Mouse (Mus musculus) left cerebral cortex, adult 2 months (tissue): Measurements from ENCODE around the gene Gm3893. TPM values are rescaled to one million over a fixed set of nuclear protein-coding genes. Genes with fewer than 3 reads are reported as not detected.
"Not testable (repeated sequence)": the region's sequence is repeated elsewhere in the genome, so short reads cannot be mapped to it uniquely, and the experiment has no call there.

Experiments used
- DNase-seq, 2 experiments: peaks; one replicate each; pipeline ENCODE4 v3.0.0; 2021 to 2022; ENCODE audit warnings: low spot score in 2 of 2, mixed read lengths in 1 of 2; ENCODE audit errors: extremely low spot score in 1 of 2
- H3K27ac ChIP-seq: fragments of 200-600 bp; 2 replicates; pipeline ENCODE4 v1.8.1; 2022
- H3K4me3 ChIP-seq: fragments of 200-600 bp; 2 replicates; pipeline ENCODE4 v1.8.1; 2022
- intact Hi-C: fragments of 180-260 bp; cut with DNase I; formaldehyde crosslinking; loops from one replicate; pipeline ENCODE4 v1.15.1; 2025
- long read RNA-seq, 2 experiments: library from polyadenylated mRNA; stranded (forward); transcript quantifications; one replicate each; pipeline ENCODE4 v2.0.0; 2021; ENCODE audit warnings: borderline mapping rate in 2 of 2
- total RNA-seq, 2 experiments: library from RNA; stranded (reverse); gene quantifications; 2 replicates each; pipeline ENCODE4 v1.2.3; 2021

Gene Gm3893
- not detected for total RNA-seq
- long read RNA-seq, experiment 1 = 0 reads
- long read RNA-seq, experiment 2, partial matches to known transcripts = 0 of 1 reads
- long read RNA-seq, experiment 2, other reads (novel, unspliced or antisense) = 1 of 1 reads

DNA sequence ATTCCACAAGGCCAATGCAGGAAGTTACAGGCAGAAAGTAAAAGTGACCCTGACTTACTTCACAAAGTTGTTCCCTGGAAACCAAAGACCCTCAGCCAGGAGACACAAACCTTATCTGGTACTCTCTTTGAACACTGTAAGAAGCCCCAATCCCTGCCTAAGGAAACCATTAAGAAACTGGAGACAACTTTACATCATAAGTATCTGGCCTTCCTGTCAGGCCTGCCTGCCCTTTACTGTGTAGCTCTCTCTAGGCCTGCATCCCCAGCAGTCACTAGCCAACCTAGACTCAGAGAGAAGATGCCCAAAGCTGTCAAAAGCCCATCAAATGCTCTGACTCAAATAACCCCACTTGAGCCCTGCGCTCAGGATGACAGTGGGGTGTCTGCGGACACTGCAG, at the start of gene Gm3893:
Gm3893 (plus strand) TSS at position 301 of the 400 bp plus-strand sequence.
- H3K4me3 ChIP-seq, DNase-seq, intact Hi-C loops: not testable (repeated sequence)

DNA sequence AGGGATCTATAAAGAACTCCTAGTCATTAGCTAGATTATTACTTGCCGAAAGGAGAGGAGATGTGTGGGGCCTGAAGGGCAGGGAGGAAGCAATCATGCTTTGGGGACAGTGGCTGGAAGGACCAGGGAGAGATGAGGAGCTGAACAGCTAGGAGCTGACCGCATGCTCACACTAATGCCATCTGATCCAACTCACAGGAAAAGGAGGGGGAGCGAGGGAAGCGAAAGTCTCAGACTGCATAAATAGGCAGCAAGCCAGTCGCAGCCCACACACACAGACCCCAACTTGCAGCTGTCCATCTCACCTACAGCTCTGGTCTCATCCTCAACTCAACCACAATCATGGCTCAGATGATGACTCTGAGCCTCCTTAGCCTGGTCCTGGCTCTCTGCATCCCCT, 23.5 kb downstream of the Gm3893 start, which contains the start of gene Gm13304:
Gm13304 (plus strand) TSS at position 301 of the 400 bp plus-strand sequence.
- DNase-seq, H3K27ac ChIP-seq, intact Hi-C loops: not testable (repeated sequence)

More for the DNA sequence above, at the start of gene Gm3893:
- H3K27ac ChIP-seq = not testable (repeated sequence)

More for the DNA sequence above, 23.5 kb downstream of the Gm3893 start, which contains the start of gene Gm13304:
- not testable (repeated sequence) for H3K4me3 ChIP-seq

Other genes with a start within 250 kb of the Gm3893 start
- not detected for gene Gm21541, start 187.6 kb upstream of the Gm3893 start, total RNA-seq
- gene Gm20878, start 149.6 kb upstream of the Gm3893 start, total RNA-seq = 10 to 100 TPM; 53.2 to 62.4 TPM
- 1 to 10 TPM; 4.6 to 5.6 TPM for gene Fam205a4, start 125.1 kb upstream of the Gm3893 start, total RNA-seq
- 1 to 10 TPM; 7.9 to 8.9 TPM for gene Gm21093, start 56.5 kb upstream of the Gm3893 start, total RNA-seq
- gene Gm13304, start 23.6 kb downstream of the Gm3893 start, total RNA-seq = 10 to 100 TPM; 29.7 to 32.6 TPM
- 10 to 100 TPM; 45.6 to 58.0 TPM for gene Gm13306, start 62.2 kb downstream of the Gm3893 start, total RNA-seq
- gene Gm13305, start 77.4 kb downstream of the Gm3893 start, total RNA-seq = under 1 TPM; 0.89 to 0.97 TPM
- 10 to 100 TPM in 1 of 2 experiments, 1 to 10 TPM in 1; 9.7 to 10.8 TPM for gene Gm10600, start 149.4 kb downstream of the Gm3893 start, total RNA-seq
- gene Ccl21b, start 164.6 kb downstream of the Gm3893 start, total RNA-seq = not detected
- gene Gm21953, start 203.1 kb downstream of the Gm3893 start, total RNA-seq = not detected
- 1 to 10 TPM in 1 of 2 experiments, not detected in 1; 2.4 TPM for gene Fam205a3, start 227.1 kb downstream of the Gm3893 start, total RNA-seq